Mouse (Mus musculus): ENCODE data around the gene Ube2f. TPM values are rescaled to one million over a fixed set of nuclear protein-coding genes. Genes with fewer than 3 reads are reported as not detected.

The Ube2f gene
- polyA plus RNA-seq, 1 experiment, result 62.6 TPM

GRCm38 (mm10) chr1:91240685-91241084, 9.4 kb upstream of the Ube2f start:
- TF ChIP-seq CTCF (IDR thresholded peaks at IDR 0.05; ENCODE audit: control insufficient read depth, insufficient read depth, low read length), result no peak
- TF ChIP-seq POLR2A (IDR thresholded peaks at IDR 0.05; ENCODE audit: borderline replicate concordance, control insufficient read depth, low read depth, low read length), result no peak
- H3K27ac ChIP-seq (ENCODE audit: control insufficient read depth, insufficient read depth, low read depth, low read length, poor library complexity), result no peak overlapping the region
- WGBS, result 82% methylated on average over 1 of the region's 1 CpGs
- H3K4me3 ChIP-seq (replicated peaks; ENCODE audit: control insufficient read depth, low read depth, low read length), result no peak overlapping the region
- H3K4me1 ChIP-seq (ENCODE audit: control insufficient read depth, insufficient read depth, low read length), result peaks cover 2% of the 10 kb centered on the region; the same call in 1 of the 2 replicates

DNA sequence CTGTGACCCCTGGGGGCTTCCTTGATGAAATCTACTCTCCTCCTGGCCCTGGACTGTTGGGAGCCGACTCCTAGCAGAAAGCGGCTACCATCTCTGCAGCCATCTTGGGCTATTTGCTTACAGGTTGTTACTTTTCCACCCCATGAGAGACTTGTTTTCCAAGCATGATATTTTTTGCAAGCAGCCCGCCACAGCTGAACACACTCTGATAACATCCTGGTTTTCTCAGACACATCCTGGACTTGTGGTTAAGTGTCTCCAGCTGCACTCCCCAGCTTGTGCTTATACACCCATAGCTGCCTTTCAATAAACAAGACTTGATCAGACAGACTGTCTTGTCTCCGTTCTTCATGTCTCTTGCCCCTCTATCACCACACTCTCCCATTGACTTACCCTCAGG, 8.9 kb upstream of the Ube2f start:
- Histone ChIP-seq H3K27ac (ENCODE audit: control insufficient read depth, insufficient read depth, low read depth, low read length, poor library complexity) (no peak overlapping the region), H3K4me1 (ENCODE audit: control insufficient read depth, insufficient read depth, low read length) (peaks cover 2% of the 10 kb centered on the region; the same call in 1 of the 2 replicates), H3K4me3 (replicated peaks; ENCODE audit: control insufficient read depth, low read depth, low read length) (no peak overlapping the region)
- WGBS, result 32% methylated on average over 4 of the region's 4 CpGs
- TF ChIP-seq POLR2A (IDR thresholded peaks at IDR 0.05; ENCODE audit: borderline replicate concordance, control insufficient read depth, low read depth, low read length) (no peak), CTCF (IDR thresholded peaks at IDR 0.05; ENCODE audit: control insufficient read depth, insufficient read depth, low read length) (no peak)

- Histone ChIP-seq H3K4me1 (ENCODE audit: control insufficient read depth, insufficient read depth, low read length) (peaks cover 3% of the 10 kb centered on the region; the same call in 1 of the 2 replicates), H3K27ac (ENCODE audit: control insufficient read depth, insufficient read depth, low read depth, low read length, poor library complexity) (peak overlapping the region; percentile 82), H3K4me3 (replicated peaks; ENCODE audit: control insufficient read depth, low read depth, low read length) (no peak overlapping the region)
- WGBS, result 59% methylated on average over 5 of the region's 5 CpGs
- no peak for TF ChIP-seq CTCF (IDR thresholded peaks at IDR 0.05; ENCODE audit: control insufficient read depth, insufficient read depth, low read length)
- no peak for TF ChIP-seq POLR2A (IDR thresholded peaks at IDR 0.05; ENCODE audit: borderline replicate concordance, control insufficient read depth, low read depth, low read length)
Measured at GRCm38 (mm10) chr1:91248242-91248641, 1.9 kb upstream of the Ube2f start.

DNA sequence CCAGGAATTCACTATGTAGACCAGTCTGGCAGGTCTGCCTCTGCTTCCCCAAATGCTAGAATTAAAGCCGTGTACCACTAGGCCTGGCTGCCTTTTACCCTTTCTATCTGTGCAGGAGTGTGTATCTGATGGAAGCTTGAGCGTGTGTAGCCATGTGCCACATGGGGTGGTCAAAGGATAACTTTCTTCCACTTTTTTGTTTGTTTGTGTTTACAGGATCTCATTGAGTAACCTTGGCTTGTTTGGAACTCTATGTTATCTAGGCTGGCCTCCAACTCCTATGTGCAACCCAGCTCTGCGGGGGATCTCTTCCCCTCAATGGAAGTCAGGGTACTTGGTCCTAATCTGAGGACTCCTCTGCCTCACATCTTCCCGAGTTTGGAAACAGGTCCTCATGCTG, 1.1 kb upstream of the Ube2f start:
- Histone ChIP-seq H3K4me3 (replicated peaks; ENCODE audit: control insufficient read depth, low read depth, low read length) (no peak overlapping the region), H3K4me1 (ENCODE audit: control insufficient read depth, insufficient read depth, low read length) (peaks cover 3% of the 10 kb centered on the region; the same call in 1 of the 2 replicates), H3K27ac (ENCODE audit: control insufficient read depth, insufficient read depth, low read depth, low read length, poor library complexity) (no peak overlapping the region; the same call in 1 of the 2 replicates)
- no peak for TF ChIP-seq POLR2A (IDR thresholded peaks at IDR 0.05; ENCODE audit: borderline replicate concordance, control insufficient read depth, low read depth, low read length)
- TF ChIP-seq CTCF (IDR thresholded peaks at IDR 0.05; ENCODE audit: control insufficient read depth, insufficient read depth, low read length), result no peak
- WGBS, result 57% methylated on average over 4 of the region's 4 CpGs

- TF ChIP-seq CTCF (IDR thresholded peaks at IDR 0.05; ENCODE audit: control insufficient read depth, insufficient read depth, low read length), result no peak
- no peak for TF ChIP-seq POLR2A (IDR thresholded peaks at IDR 0.05; ENCODE audit: borderline replicate concordance, control insufficient read depth, low read depth, low read length)
- Histone ChIP-seq H3K27ac (ENCODE audit: control insufficient read depth, insufficient read depth, low read depth, low read length, poor library complexity) (peak overlapping the region; percentile 89), H3K4me3 (replicated peaks; ENCODE audit: control insufficient read depth, low read depth, low read length) (peak overlapping the region; percentile 96), H3K4me1 (ENCODE audit: control insufficient read depth, insufficient read depth, low read length) (peaks cover 3% of the 10 kb centered on the region; the same call in 1 of the 2 replicates)
- under 1% methylated on average over 67 of the region's 70 CpGs for WGBS
Measured at GRCm38 (mm10) chr1:91250415-91251147, 477 bp downstream of the Ube2f start.

GRCm38 (mm10) chr1:91251148-91251650, 1.1 kb downstream of the Ube2f start:
- Histone ChIP-seq H3K4me3 (replicated peaks; ENCODE audit: control insufficient read depth, low read depth, low read length) (peak overlapping the region; percentile 96), H3K4me1 (ENCODE audit: control insufficient read depth, insufficient read depth, low read length) (peaks cover 3% of the 10 kb centered on the region; the same call in 1 of the 2 replicates), H3K27ac (ENCODE audit: control insufficient read depth, insufficient read depth, low read depth, low read length, poor library complexity) (peak overlapping the region; percentile 89)
- TF ChIP-seq CTCF (IDR thresholded peaks at IDR 0.05; ENCODE audit: control insufficient read depth, insufficient read depth, low read length), result no peak
- TF ChIP-seq POLR2A (IDR thresholded peaks at IDR 0.05; ENCODE audit: borderline replicate concordance, control insufficient read depth, low read depth, low read length), result no peak
- 8% methylated on average over 5 of the region's 5 CpGs for WGBS

DNA sequence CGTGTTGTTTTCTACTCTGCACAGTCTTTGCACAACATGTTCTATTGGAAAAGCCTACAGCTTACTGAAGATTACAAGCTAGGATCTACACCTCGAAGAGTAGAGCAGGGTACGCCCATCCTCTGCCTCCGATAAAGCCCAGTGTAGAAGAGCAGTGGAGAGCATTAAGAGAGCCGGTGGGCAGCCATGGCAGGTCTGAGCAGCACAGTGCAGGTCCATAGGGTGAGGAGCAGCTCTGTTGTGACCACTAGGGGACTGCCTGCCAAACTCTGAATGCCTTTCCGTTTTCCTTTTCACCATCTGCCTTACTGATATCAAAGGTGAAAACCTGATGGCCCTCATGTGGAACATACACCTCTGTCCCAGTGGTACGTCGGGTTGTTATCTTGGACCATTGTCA, 1.8 kb downstream of the Ube2f start:
- no peak overlapping the region for H3K27ac ChIP-seq (ENCODE audit: control insufficient read depth, insufficient read depth, low read depth, low read length, poor library complexity)

GRCm38 (mm10) chr1:91257918-91258317, 7.8 kb downstream of the Ube2f start:
- H3K4me3 ChIP-seq (replicated peaks; ENCODE audit: control insufficient read depth, low read depth, low read length), result no peak overlapping the region
- no peak for TF ChIP-seq CTCF (IDR thresholded peaks at IDR 0.05; ENCODE audit: control insufficient read depth, insufficient read depth, low read length)
- no peak for TF ChIP-seq POLR2A (IDR thresholded peaks at IDR 0.05; ENCODE audit: borderline replicate concordance, control insufficient read depth, low read depth, low read length)
- peak overlapping the region; percentile 34; the same call in 1 of the 2 replicates for H3K27ac ChIP-seq (ENCODE audit: control insufficient read depth, insufficient read depth, low read depth, low read length, poor library complexity)
- H3K4me1 ChIP-seq (ENCODE audit: control insufficient read depth, insufficient read depth, low read length), result peaks cover 2% of the 10 kb centered on the region; the same call in 1 of the 2 replicates

More for the DNA sequence above, 1.8 kb downstream of the Ube2f start:
- TF ChIP-seq POLR2A (IDR thresholded peaks at IDR 0.05; ENCODE audit: borderline replicate concordance, control insufficient read depth, low read depth, low read length), result no peak
- peak; percentile 56 for TF ChIP-seq CTCF (IDR thresholded peaks at IDR 0.05; ENCODE audit: control insufficient read depth, insufficient read depth, low read length)
- peak overlapping the region; percentile 31 for H3K4me3 ChIP-seq (replicated peaks; ENCODE audit: control insufficient read depth, low read depth, low read length)
- peaks cover 3% of the 10 kb centered on the region; the same call in 1 of the 2 replicates for H3K4me1 ChIP-seq (ENCODE audit: control insufficient read depth, insufficient read depth, low read length)
- WGBS, result 25% methylated on average over 8 of the region's 8 CpGs
